Mouse (Mus musculus): ENCODE results near the gene Mlx. TPM values are rescaled to one million over a fixed set of nuclear protein-coding genes. Genes with fewer than 3 reads are reported as not detected.

Mlx gene
- total RNA-seq, 2 experiments from 2014 or later, result 42.1 to 53.7 TPM

- DNase-seq, result no peak
Observed at GRCm38 (mm10) chr11:101140164-101140819, 53.2 kb downstream of the Mlx start.

GRCm38 (mm10) chr11:101141088-101141487 is 54.0 kb downstream of the Mlx start:
- DNase-seq, result no peak

Small RNAs within 50 kb of the gene (microRNA-seq; reads per million reads assigned to microRNA genes)
- gene Gm27626, result 0 reads per million in 2 experiments

Other genes starting within 250 kb of the Mlx start
- gene Stat5b, start 236.6 kb upstream of the Mlx start, total RNA-seq (2021), result 10 to 100 TPM; 11.7 to 12.7 TPM
- 1 to 10 TPM; 1.1 to 1.5 TPM for gene Stat5a, start 227.9 kb upstream of the Mlx start, total RNA-seq (2021)
- gene Stat3, start 147.7 kb upstream of the Mlx start, total RNA-seq (2021), result 10 to 100 TPM; 34.2 to 44.7 TPM
- gene Cavin1, start 116.4 kb upstream of the Mlx start, total RNA-seq (2021), result 10 to 100 TPM; 12.4 to 14.5 TPM
- gene Atp6v0a1, start 77.8 kb upstream of the Mlx start, total RNA-seq (2021), result 100 to 1,000 TPM; 464 to 482 TPM
- 1 to 10 TPM; 7.2 to 9.1 TPM for gene Naglu, start 17.3 kb upstream of the Mlx start, total RNA-seq (2021)
- gene Hsd17b1, start 8.9 kb upstream of the Mlx start, total RNA-seq (2021), result 1 to 10 TPM in 1 of 2 experiments, under 1 TPM in 1; 0.67 to 1.7 TPM
- 10 to 100 TPM; 27.0 to 28.0 TPM for gene Coasy, start 4.7 kb upstream of the Mlx start, total RNA-seq (2021)
- 1 to 10 TPM; 3.6 to 3.9 TPM for gene Psmc3ip, start 8.2 kb downstream of the Mlx start, total RNA-seq (2021)
- 10 to 100 TPM; 58.7 to 61.1 TPM for gene Retreg3, start 32.6 kb downstream of the Mlx start, total RNA-seq (2021)
- gene Tubg1, start 32.7 kb downstream of the Mlx start, total RNA-seq (2021), result 10 to 100 TPM; 39.7 to 41.8 TPM
- 10 to 100 TPM; 39.9 to 40.7 TPM for gene Tubg2, start 68.6 kb downstream of the Mlx start, total RNA-seq (2021)
- gene Cntnap1, start 83.2 kb downstream of the Mlx start, total RNA-seq (2021), result 100 to 1,000 TPM; 168 to 169 TPM
- gene Plekhh3, start 84.1 kb downstream of the Mlx start, total RNA-seq (2021), result 10 to 100 TPM; 12.5 to 14.8 TPM
- not detected for gene Ccr10, start 88.2 kb downstream of the Mlx start, total RNA-seq (2021)
- gene Ezh1, start 139.2 kb downstream of the Mlx start, total RNA-seq (2021), result 10 to 100 TPM; 65.9 to 77.2 TPM
- 10 to 100 TPM; 63.7 to 68.0 TPM for gene Ramp2, start 158.8 kb downstream of the Mlx start, total RNA-seq (2021)
- gene Vps25, start 166.4 kb downstream of the Mlx start, total RNA-seq (2021), result 10 to 100 TPM; 63.0 to 66.0 TPM
- 1 to 10 TPM; 6.4 to 8.3 TPM for gene Wnk4, start 173.3 kb downstream of the Mlx start, total RNA-seq (2021)
- under 1 TPM; 0.58 to 0.67 TPM for gene Cntd1, start 191.7 kb downstream of the Mlx start, total RNA-seq (2021)
- 100 to 1,000 TPM in 1 of 2 experiments, 10 to 100 TPM in 1; 96.7 to 113 TPM for gene Coa3, start 191.8 kb downstream of the Mlx start, total RNA-seq (2021)
- gene Becn1, start 215.0 kb downstream of the Mlx start, total RNA-seq (2021), result 100 to 1,000 TPM; 217 to 238 TPM
- gene Psme3, start 228.9 kb downstream of the Mlx start, total RNA-seq (2021), result 100 to 1,000 TPM; 121 to 122 TPM
- gene Aoc2, start 237.8 kb downstream of the Mlx start, total RNA-seq (2021), result 1 to 10 TPM; 8.4 to 9.7 TPM
- 1 to 10 TPM in 1 of 2 experiments, under 1 TPM in 1; 0.62 to 1.4 TPM for gene Aoc3, start 243.3 kb downstream of the Mlx start, total RNA-seq (2021)

All from layer of hippocampus, postnatal 36 days (tissue).